Mouse (Mus musculus) neural tube, embryonic 11.5 days (tissue): ENCODE data around the gene Thrb. TPM values are rescaled to one million over a fixed set of nuclear protein-coding genes. Genes with fewer than 3 reads are reported as not detected.

Experiments used
- ATAC-seq: fragments of 200-750 bp; cut with Nextera tagmentation; 2 replicates; pipeline ENCODE4 v1.8.0; 2017; ENCODE audit warnings: moderate number of reproducible peaks, mild to moderate bottlenecking, moderate TSS enrichment, moderate library complexity; ENCODE audit not compliant: insufficient read depth, low FRiP score, low TSS enrichment
- DNase-seq: peaks from one replicate; pipeline ENCODE4 v3.0.0-alpha.2; 2015; ENCODE audit warnings: low spot score
- H3K27ac ChIP-seq: fragments of 300-500 bp; sonication (generic); 2 replicates; pipeline ENCODE4 v1.5.1; 2014; ENCODE audit warnings: low read depth, mild to moderate bottlenecking, low read length
- H3K27me3 ChIP-seq: fragments of 300-500 bp; sonication (generic); 2 replicates; pipeline ENCODE4 v1.6.1; 2014; ENCODE audit warnings: mild to moderate bottlenecking, low read length, mixed read lengths; ENCODE audit not compliant: control insufficient read depth, insufficient read depth
- H3K36me3 ChIP-seq: fragments of 300-500 bp; sonication (generic); 2 replicates; pipeline ENCODE4 v1.6.1; 2014; ENCODE audit warnings: mild to moderate bottlenecking, low read length, moderate library complexity, mixed read lengths; ENCODE audit not compliant: control insufficient read depth, insufficient read depth
- H3K4me1 ChIP-seq: fragments of 300-500 bp; sonication (generic); 2 replicates; pipeline ENCODE4 v1.6.1; 2014; ENCODE audit warnings: low read length, mixed read lengths; ENCODE audit not compliant: control insufficient read depth, insufficient read depth
- H3K4me2 ChIP-seq: fragments of 300-500 bp; sonication (generic); 2 replicates; pipeline ENCODE4 v1.6.1; 2014; ENCODE audit warnings: low read depth, mild to moderate bottlenecking, moderate library complexity
- H3K4me3 ChIP-seq: fragments of 300-500 bp; sonication (generic); 2 replicates; pipeline ENCODE4 v1.5.1; 2014; ENCODE audit warnings: low read depth, low read length
- H3K9ac ChIP-seq: fragments of 300-500 bp; sonication (generic); 2 replicates; pipeline ENCODE4 v1.6.1; 2014; ENCODE audit warnings: mild to moderate bottlenecking, low read length
- H3K9me3 ChIP-seq: fragments of 300-500 bp; sonication (generic); 2 replicates; pipeline ENCODE4 v1.6.1; 2016; ENCODE audit warnings: low read length; ENCODE audit not compliant: control insufficient read depth
- WGBS: fragments of 180-500 bp; shearing (Covaris S2); extraction: QIAGEN DNeasy Blood & Tissue Kit; methylation state at CpG from one replicate; pipeline ENCODE4 v1.1.7; 2014; 5-methylcytosine and 5-hydroxymethylcytosine counted together
- polyA plus RNA-seq: library from polyadenylated mRNA; unstranded; fragments of >200 nt; fragmentation: Nextera tagmentation; extraction: Ambion mirVana; gene quantifications from 2 replicates; pipeline ENCODE4 v1.2.1, GENCODE M21; 2014

Thrb gene
- polyA plus RNA-seq, 1 experiment from 2014 or later = 0.49 TPM

DNA sequence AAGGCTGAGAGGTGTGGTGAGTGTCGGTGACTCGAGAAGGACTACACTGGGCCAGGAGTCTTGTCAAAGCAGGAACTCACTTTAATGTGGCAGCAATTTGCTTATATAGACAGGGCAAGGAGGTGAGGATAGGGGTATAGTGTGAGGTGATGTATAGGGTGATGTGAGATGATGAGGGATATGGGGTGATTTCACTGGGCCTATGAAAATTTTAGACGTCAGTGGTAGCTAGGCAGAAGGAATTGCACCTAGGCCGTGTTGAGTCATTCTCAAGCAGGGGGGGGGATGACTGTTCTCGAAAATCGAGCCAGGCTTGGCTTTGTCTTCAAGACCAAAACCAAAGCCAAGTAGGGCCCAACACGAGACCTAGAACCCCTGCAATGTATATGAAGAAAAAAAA is 162.7 kb downstream of the Thrb start:
- Histone ChIP-seq H3K9ac (no peak overlapping the region), H3K27me3 (no peaks in the 10 kb centered on the region), H3K4me2 (no peak overlapping the region), H3K9me3 (no peaks in the 10 kb centered on the region), H3K27ac (no peak overlapping the region), H3K4me3 (no peak overlapping the region), H3K4me1 (no peaks in the 10 kb centered on the region), H3K36me3 (no peaks in the 10 kb centered on the region)
- ATAC-seq (no peak), DNase-seq (no peak)
- 81% methylated on average over 7 of the region's 7 CpGs for WGBS

DNA sequence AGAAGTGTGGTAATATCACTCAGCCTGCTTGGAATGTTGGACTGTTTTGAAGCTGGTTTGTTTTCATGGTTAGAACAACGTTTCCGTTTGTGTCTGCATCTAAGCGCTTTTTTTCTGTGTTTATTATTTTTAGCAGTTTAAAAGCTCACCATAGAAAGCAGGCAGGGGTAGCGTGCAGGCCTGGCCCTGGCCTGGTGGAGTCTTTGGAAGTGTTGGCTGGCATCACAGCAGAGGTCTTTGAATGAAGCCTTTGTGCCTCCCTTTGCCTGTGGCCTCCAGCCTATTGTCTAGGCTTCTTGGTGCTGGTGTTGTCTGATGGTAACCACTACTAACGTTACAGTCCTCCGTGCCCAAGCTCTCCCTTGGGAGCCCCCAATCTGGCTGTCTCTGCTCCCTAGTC is 167.3 kb downstream of the Thrb start:
- DNase-seq (no peak), ATAC-seq (no peak)
- H3K4me1 ChIP-seq = no peaks in the 10 kb centered on the region
- WGBS = 55% methylated on average over 6 of the region's 6 CpGs
- H3K9me3 ChIP-seq = no peaks in the 10 kb centered on the region
- H3K27me3 ChIP-seq = no peaks in the 10 kb centered on the region
- no peak overlapping the region for H3K4me3 ChIP-seq
- H3K36me3 ChIP-seq = no peaks in the 10 kb centered on the region
- H3K4me2 ChIP-seq = no peak overlapping the region
- H3K27ac ChIP-seq = no peak overlapping the region
- H3K9ac ChIP-seq = no peak overlapping the region

DNA sequence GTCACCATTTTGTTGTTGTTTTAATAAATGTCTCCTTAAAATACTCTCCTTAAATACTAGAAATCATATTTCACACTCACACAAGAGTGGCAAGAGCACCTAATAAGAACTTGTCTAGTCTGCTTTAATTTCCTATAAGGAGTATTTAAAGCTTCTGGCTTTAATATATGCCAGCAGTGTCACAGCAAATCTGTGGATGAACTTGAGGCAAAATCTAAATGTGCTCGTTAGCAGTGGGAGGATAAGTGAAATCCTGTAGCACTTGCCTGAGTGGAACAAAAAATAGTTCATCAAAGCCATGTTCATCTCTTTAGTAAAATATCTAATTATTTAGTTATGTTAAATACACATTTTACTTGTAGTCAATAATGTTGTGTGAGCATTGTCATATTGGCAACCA is 175.7 kb downstream of the Thrb start:
- Histone ChIP-seq H3K9ac (no peak overlapping the region), H3K36me3 (no peaks in the 10 kb centered on the region), H3K4me2 (no peak overlapping the region), H3K4me3 (no peak overlapping the region), H3K4me1 (no peaks in the 10 kb centered on the region), H3K27me3 (no peaks in the 10 kb centered on the region), H3K9me3 (no peaks in the 10 kb centered on the region), H3K27ac (no peak overlapping the region)
- DNase-seq = no peak
- ATAC-seq = no peak
- 93% methylated on average over 1 of the region's 1 CpGs for WGBS

DNA sequence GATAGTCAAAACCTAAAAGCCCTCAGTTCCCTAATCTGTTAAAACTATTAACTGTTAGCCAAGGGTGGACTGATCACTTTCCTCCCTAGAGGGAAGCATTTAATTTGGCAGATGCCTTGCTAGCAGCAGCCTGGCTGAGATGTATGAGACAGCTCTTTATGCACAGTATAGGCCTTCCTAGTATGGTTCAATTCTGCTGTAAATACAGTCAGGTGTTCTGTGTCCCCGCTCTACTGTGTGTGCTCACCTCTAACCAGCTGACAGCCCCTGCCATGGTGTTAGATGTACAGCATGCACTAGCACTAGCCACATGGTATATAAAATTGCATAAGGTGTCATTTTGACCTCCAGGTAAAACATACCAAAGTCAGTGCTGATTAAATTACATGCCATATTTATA is 176.7 kb downstream of the Thrb start:
- ATAC-seq = no peak
- H3K4me2 ChIP-seq = no peak overlapping the region

DNA sequence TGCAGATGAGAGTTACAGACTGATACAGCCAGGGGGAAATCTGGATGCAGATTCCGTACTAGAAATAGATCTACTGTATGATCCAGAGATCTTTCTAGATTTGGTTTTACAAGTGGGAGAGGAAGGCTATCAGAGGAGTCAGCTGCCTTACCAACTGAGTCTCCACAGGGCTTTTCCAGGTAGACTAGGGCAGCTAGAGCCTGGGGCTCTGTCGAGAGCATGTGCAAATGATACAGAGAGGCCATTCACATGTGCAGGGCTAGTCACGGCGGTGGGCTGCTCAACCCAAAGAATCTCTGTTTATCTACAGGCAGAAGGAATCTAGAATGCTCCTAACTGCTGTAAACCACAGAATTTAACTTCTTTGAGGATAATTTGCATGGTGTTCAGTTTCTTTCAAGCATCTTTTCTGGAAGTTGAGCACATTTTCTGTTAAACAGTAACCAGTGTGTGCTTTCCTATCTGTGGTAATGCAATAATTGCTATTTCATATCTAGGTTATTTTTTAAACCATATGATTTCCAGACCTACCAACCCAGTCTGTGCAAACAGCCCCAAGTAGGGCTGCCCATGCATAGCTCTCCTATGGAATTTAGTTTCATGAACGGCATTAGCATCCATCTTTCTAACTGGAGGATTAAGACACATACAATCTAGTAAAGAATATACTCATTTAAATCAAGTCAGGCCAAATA is 185.1 kb downstream of the Thrb start:
- H3K4me1 ChIP-seq = no peaks in the 10 kb centered on the region
- H3K4me2 ChIP-seq = no peak overlapping the region
- ATAC-seq (no peak), DNase-seq (no peak)
- no peaks in the 10 kb centered on the region for H3K36me3 ChIP-seq
- H3K27ac ChIP-seq = no peak overlapping the region
- no peak overlapping the region for H3K9ac ChIP-seq
- WGBS = 86% methylated on average over 5 of the region's 5 CpGs
- H3K4me3 ChIP-seq = no peak overlapping the region
- no peaks in the 10 kb centered on the region for H3K9me3 ChIP-seq
- no peaks in the 10 kb centered on the region for H3K27me3 ChIP-seq

More for the DNA sequence above, 176.7 kb downstream of the Thrb start:
- no peaks in the 10 kb centered on the region for H3K9me3 ChIP-seq
- H3K4me3 ChIP-seq = no peak overlapping the region
- 86% methylated on average over 1 of the region's 1 CpGs for WGBS
- DNase-seq = no peak
- H3K4me1 ChIP-seq = no peaks in the 10 kb centered on the region
- no peaks in the 10 kb centered on the region for H3K36me3 ChIP-seq
- H3K9ac ChIP-seq = no peak overlapping the region
- H3K27ac ChIP-seq = no peak overlapping the region
- no peaks in the 10 kb centered on the region for H3K27me3 ChIP-seq

DNA sequence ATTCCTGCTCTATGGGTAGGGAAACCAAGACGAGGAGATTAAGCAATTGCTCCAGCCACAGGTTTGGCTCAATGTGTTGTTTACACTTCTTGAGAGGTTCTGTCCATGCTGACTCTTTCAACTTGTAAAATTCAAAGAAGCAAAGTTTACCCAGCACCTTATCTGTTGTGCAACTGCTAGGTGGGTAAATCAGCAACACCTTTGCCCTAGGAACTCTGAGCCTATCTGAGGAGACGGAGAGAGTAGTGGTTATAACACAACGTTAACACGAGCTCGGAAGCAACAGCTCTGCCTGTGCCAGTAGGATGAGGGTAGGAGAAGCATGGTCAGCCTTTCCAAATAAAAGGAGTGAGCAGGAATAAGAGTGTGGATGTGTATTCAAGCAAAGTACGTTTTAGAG is 185.8 kb downstream of the Thrb start:
- Histone ChIP-seq H3K27ac (no peak overlapping the region), H3K4me1 (no peaks in the 10 kb centered on the region), H3K27me3 (no peaks in the 10 kb centered on the region), H3K36me3 (no peaks in the 10 kb centered on the region), H3K4me2 (no peak overlapping the region), H3K9me3 (no peaks in the 10 kb centered on the region), H3K9ac (no peak overlapping the region), H3K4me3 (no peak overlapping the region)
- DNase-seq (no peak), ATAC-seq (no peak)
- whole genome bisulfite sequencing = 78% methylated on average over 6 of the region's 6 CpGs

DNA sequence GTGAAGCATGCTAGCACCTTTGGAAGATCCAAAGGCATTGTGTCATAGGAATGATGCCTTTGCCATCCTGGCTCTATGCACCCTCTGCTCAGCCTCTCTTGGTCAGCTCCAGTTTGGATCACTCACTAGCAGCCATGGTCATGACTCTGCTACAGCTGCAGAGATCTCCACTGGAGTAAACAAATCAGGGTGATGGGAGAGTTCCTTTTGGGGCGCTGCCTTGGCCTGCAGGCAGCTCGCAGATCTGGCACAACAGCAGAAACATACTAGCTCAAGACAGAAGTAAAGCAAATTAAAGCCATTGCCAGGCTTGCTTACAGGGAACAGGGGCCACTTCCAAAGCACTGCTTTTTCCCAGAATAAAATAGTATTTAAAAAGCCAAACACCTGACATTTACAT is 186.6 kb downstream of the Thrb start:
- WGBS = 81% methylated on average over 2 of the region's 2 CpGs
- Histone ChIP-seq H3K9ac (no peak overlapping the region), H3K4me2 (no peak overlapping the region), H3K27ac (no peak overlapping the region), H3K4me3 (no peak overlapping the region), H3K9me3 (no peaks in the 10 kb centered on the region), H3K27me3 (no peaks in the 10 kb centered on the region), H3K36me3 (no peaks in the 10 kb centered on the region), H3K4me1 (no peaks in the 10 kb centered on the region)
- no peak for ATAC-seq
- DNase-seq = no peak

DNA sequence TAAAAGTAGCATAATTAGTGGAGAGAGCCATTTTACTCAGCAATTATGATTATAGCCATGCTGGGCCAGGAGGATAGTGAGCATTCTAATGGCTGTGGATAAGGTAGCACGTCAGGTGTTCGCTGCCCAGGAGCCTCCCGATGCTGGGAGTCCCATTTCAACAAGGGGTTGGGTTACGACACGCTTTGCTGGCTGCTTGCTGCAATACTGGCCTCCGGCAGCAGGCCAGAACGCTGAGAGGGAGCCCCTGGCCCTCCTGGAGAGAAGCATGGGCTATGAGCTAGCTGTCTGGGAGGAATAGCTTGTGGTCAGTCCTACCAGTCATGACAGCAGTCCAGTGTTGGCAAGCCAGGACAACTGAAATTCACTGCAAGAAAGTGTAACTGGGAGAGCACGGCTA is 187.2 kb downstream of the Thrb start:
- Histone ChIP-seq H3K27ac (no peak overlapping the region), H3K9ac (no peak overlapping the region), H3K4me3 (no peak overlapping the region), H3K4me1 (no peaks in the 10 kb centered on the region), H3K36me3 (no peaks in the 10 kb centered on the region), H3K27me3 (no peaks in the 10 kb centered on the region), H3K9me3 (no peaks in the 10 kb centered on the region), H3K4me2 (no peak overlapping the region)
- no peak for ATAC-seq
- 53% methylated on average over 8 of the region's 8 CpGs for WGBS
- DNase-seq = no peak

DNA sequence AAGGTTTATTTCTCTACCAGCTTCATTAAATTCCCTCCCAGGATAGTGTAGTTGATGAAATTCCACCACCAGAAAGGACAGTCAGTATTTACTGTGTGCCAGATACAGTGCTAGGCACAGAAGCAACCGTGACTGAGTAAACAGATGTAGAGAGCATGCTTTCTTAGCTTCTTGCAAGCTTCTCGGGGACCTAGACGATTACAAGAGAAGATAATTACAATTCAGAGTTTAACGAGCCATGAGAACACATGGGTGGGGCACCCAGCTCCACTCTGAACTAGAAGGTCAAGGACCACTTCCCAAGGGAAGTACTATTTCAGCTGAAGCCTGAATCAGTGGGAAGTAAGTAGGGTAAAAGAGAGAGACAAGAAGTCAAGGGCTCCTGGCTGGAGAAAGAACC is 190.3 kb downstream of the Thrb start:
- 53% methylated on average over 4 of the region's 4 CpGs for WGBS
- no peak for DNase-seq
- ATAC-seq = no peak
- Histone ChIP-seq H3K9me3 (no peaks in the 10 kb centered on the region), H3K4me1 (no peaks in the 10 kb centered on the region), H3K4me3 (no peak overlapping the region), H3K9ac (no peak overlapping the region), H3K4me2 (no peak overlapping the region), H3K27me3 (no peaks in the 10 kb centered on the region), H3K36me3 (no peaks in the 10 kb centered on the region), H3K27ac (no peak overlapping the region)
